Mouse (Mus musculus) mouse trophoblast stem cell (cell line): ENCODE data around the gene Vmn2r48.
"Not testable (repeated sequence)": the region's sequence is repeated elsewhere in the genome, so short reads cannot be mapped to it uniquely, and the experiment has no call there.

Source experiments
- in situ Hi-C, 2 experiments: fragments of 300-500 bp; cut with MseI, MboI; formaldehyde crosslinking; loops; 2 replicates in 1 of 2; 3 replicates in 1 of 2; pipeline ENCODE4 v1.15.1; 2025

Vmn2r48 gene

GRCm38 (mm10) chr7:9953485-9953884 lies at the start of gene Vmn2r48:
Gene Vmn2r48 (minus strand): TSS chr7:9953585.
- in situ Hi-C loops, result not testable (repeated sequence)

- in situ Hi-C loops, result not testable (repeated sequence)
These were observed 38.8 kb upstream of the Vmn2r48 start, which contains the start of gene Vmn2r49 for GRCm38 (mm10) chr7:9992157-9992556. Gene Vmn2r49 (minus strand): TSS chr7:9992257.
